Mouse (Mus musculus) left cerebral cortex, adult 18-20 months (tissue): ENCODE measurements around the gene Mcur1. TPM values are rescaled to one million over a fixed set of nuclear protein-coding genes. Genes with fewer than 3 reads are reported as not detected.

Experiments
- DNase-seq, 2 experiments: peaks; one replicate each; pipeline ENCODE4 v3.0.0; 2021 to 2022; ENCODE audit warnings: low spot score in 2 of 2, mixed read lengths in 1 of 2
- total RNA-seq, 2 experiments: library from RNA; stranded (reverse); gene quantifications; 2 replicates each; pipeline ENCODE4 v1.2.3; 2021

Gene Mcur1
- total RNA-seq, 2 experiments from 2014 or later, result 17.1 to 17.9 TPM

- no peak for DNase-seq
Measured at GRCm38 (mm10) chr13:43566184-43566583, 6.2 kb upstream of the Mcur1 start.

- DNase-seq, result peak; percentile 88 to 94
Measured at GRCm38 (mm10) chr13:43565346-43565745, 5.4 kb upstream of the Mcur1 start.

- DNase-seq, result no peak
Measured at GRCm38 (mm10) chr13:43564733-43565132, 4.7 kb upstream of the Mcur1 start.

GRCm38 (mm10) chr13:43562726-43563125 lies 2.7 kb upstream of the Mcur1 start:
- DNase-seq, result no peak

GRCm38 (mm10) chr13:43560458-43561411 lies 744 bp upstream of the Mcur1 start:
- DNase-seq, result no peak

GRCm38 (mm10) chr13:43558959-43559358 lies 1.0 kb downstream of the Mcur1 start:
- no peak for DNase-seq

GRCm38 (mm10) chr13:43558357-43558756 lies 1.6 kb downstream of the Mcur1 start:
- DNase-seq, result no peak

GRCm38 (mm10) chr13:43556913-43557542 lies 3.0 kb downstream of the Mcur1 start:
- DNase-seq, result no peak

GRCm38 (mm10) chr13:43555321-43555720 lies 4.7 kb downstream of the Mcur1 start:
- DNase-seq, result no peak

GRCm38 (mm10) chr13:43554827-43555226 lies 5.2 kb downstream of the Mcur1 start:
- no peak for DNase-seq

- DNase-seq, result no peak
Measured at GRCm38 (mm10) chr13:43550676-43551075, 9.3 kb downstream of the Mcur1 start.

- DNase-seq, result no peak
Measured at GRCm38 (mm10) chr13:43549870-43550269, 10.1 kb downstream of the Mcur1 start.

GRCm38 (mm10) chr13:43549078-43549698 lies 10.8 kb downstream of the Mcur1 start:
- no peak for DNase-seq

- no peak for DNase-seq
Measured at GRCm38 (mm10) chr13:43548617-43549016, 11.4 kb downstream of the Mcur1 start.

- peak; percentile 85 to 88 for DNase-seq
Measured at GRCm38 (mm10) chr13:43546861-43547260, 13.1 kb downstream of the Mcur1 start.

GRCm38 (mm10) chr13:43540205-43540815 lies 19.7 kb downstream of the Mcur1 start:
- no peak for DNase-seq

GRCm38 (mm10) chr13:43539409-43539808 lies 20.6 kb downstream of the Mcur1 start:
- DNase-seq, result no peak

GRCm38 (mm10) chr13:43537854-43538253 lies 22.1 kb downstream of the Mcur1 start:
- no peak for DNase-seq

GRCm38 (mm10) chr13:43534015-43534414 lies 26.0 kb downstream of the Mcur1 start:
- no peak for DNase-seq

- DNase-seq, result peak; percentile 38 to 45
Measured at GRCm38 (mm10) chr13:43530832-43531693, 28.9 kb downstream of the Mcur1 start.
